Comparison of ENCODE assay signal across 9 mouse cellular contexts in genomic region chr12:75772424-75773034, GRCm38 (mm10). TPM values are rescaled to one million over a fixed set of nuclear protein-coding genes. Genes with fewer than 3 reads are reported as not detected.
DNase-seq lines count a peak whose midpoint lies in the region; ATAC-seq and TF ChIP-seq lines count a peak whose summit lies in the region.
"Had no signal": no experiment of that assay in that cellular context is flagged by ENCODE, and none has a peak within 500 bp of the region (broad histone marks: within the 10 kb centered on the region; RNA-seq: fewer than 3 reads in every experiment).

No protein-coding gene starts in this region.

- no peak overlapping the region for H3K4me2 ChIP-seq in liver, embryonic 13.5 days
- H3K4me2 ChIP-seq: hindbrain, embryonic 15.5 days had no signal

- ATAC-seq in liver, embryonic 13.5 days (ENCODE audit: low read depth), result no peak

- H3K27ac ChIP-seq in cortical plate, adult 2 months (ENCODE audit: insufficient read depth, low read length), result no peak overlapping the region
- H3K27ac ChIP-seq in liver, embryonic 13.5 days, result no peak overlapping the region
- H3K27ac ChIP-seq: hindbrain, embryonic 15.5 days had no signal

- DNase-seq in right cerebral cortex, adult 18-20 months, result peak; percentile 15
- no peak for DNase-seq in right cerebral cortex, postnatal 36 days (ENCODE audit: low spot score in 2 of 2)
- DNase-seq in adipocyte (ENCODE audit: low spot score), result peak; percentile 71
- peak; percentile 78 for DNase-seq in induced T-regulatory cell, adult 2 months (ENCODE audit: low read depth)
- DNase-seq in liver, embryonic 13.5 days, result peak; percentile 25
- DNase-seq in retina, postnatal 7 days (ENCODE audit: low read depth, low spot score), result peak; percentile 24
- peak; percentile 42 to 54 for DNase-seq in urinary bladder, postnatal 36 days (ENCODE audit: low spot score in 2 of 2)

- 13% methylated on average over 3 of the region's 3 CpGs for WGBS in liver, embryonic 13.5 days (ENCODE audit: insufficient replicate concordance)

- H3K27me3 ChIP-seq in liver, embryonic 13.5 days, result no peaks in the 10 kb centered on the region
- H3K27me3 ChIP-seq: hindbrain, embryonic 15.5 days had no signal

- peak; percentile 72 for TF ChIP-seq CTCF in cortical plate, adult 2 months (IDR thresholded peaks at IDR 0.05; ENCODE audit: extremely low read depth, insufficient read depth, low read length)

- no peaks in the 10 kb centered on the region for H3K9me3 ChIP-seq in liver, embryonic 13.5 days (replicated peaks)
- H3K9me3 ChIP-seq: hindbrain, embryonic 15.5 days had no signal

- no peaks in the 10 kb centered on the region for H3K4me1 ChIP-seq in cortical plate, adult 2 months (ENCODE audit: control insufficient read depth, insufficient read depth, low read length)
- H3K4me1 ChIP-seq in liver, embryonic 13.5 days (replicated peaks), result 0 out of 2 replicates have a peak, but pooled peaks cover 6% of the 10 kb centered on the region
- H3K4me1 ChIP-seq: hindbrain, embryonic 15.5 days had no signal

- TF ChIP-seq POLR2A in cortical plate, adult 2 months (IDR thresholded peaks at IDR 0.05; ENCODE audit: extremely low read depth, insufficient read depth, low read length), result no peak

- H3K9ac ChIP-seq in liver, embryonic 13.5 days, result no peak overlapping the region
- H3K9ac ChIP-seq: hindbrain, embryonic 15.5 days had no signal

- no peak overlapping the region for H3K4me3 ChIP-seq in cortical plate, adult 2 months (ENCODE audit: insufficient read depth, low read length)
- H3K4me3 ChIP-seq in liver, embryonic 13.5 days (replicated peaks), result no peak overlapping the region
- H3K4me3 ChIP-seq: hindbrain, embryonic 15.5 days had no signal

- H3K36me3 ChIP-seq in liver, embryonic 13.5 days, result no peaks in the 10 kb centered on the region
- H3K36me3 ChIP-seq: hindbrain, embryonic 15.5 days had no signal

RNA-seq across cellular contexts. Expression of gene Sgpp1, which starts 37.0 kb away (rescaled TPM):
- 27.0 and 28.1 TPM in 2 replicates for polyA plus RNA-seq in cortical plate, adult 2 months (2012; rRNA removed)
- 11.1 and 15.2 TPM in 2 replicates for polyA plus RNA-seq in liver, embryonic 13.5 days (2015; fragmentation: Nextera tagmentation; extraction: Ambion mirVana)

RNA-seq across cellular contexts. Expression of gene Syne2, which starts 45.4 kb away (rescaled TPM):
- 20.6 and 21.9 TPM in 2 replicates for polyA plus RNA-seq in cortical plate, adult 2 months (2012; rRNA removed)
- polyA plus RNA-seq in liver, embryonic 13.5 days (2015; fragmentation: Nextera tagmentation; extraction: Ambion mirVana), result 4.9 and 5.1 TPM in 2 replicates

Comparison
In these comparisons a context has a peak if more than half of its experiments do, and no peak if none do; other contexts are left out.
1. DNase-seq: peak in right cerebral cortex, adult 18-20 months (single experiment), adipocyte (single experiment), induced T-regulatory cell, adult 2 months (single experiment), liver, embryonic 13.5 days (single experiment), retina, postnatal 7 days (single experiment) and urinary bladder, postnatal 36 days (2 of 2); none in right cerebral cortex, postnatal 36 days (0 of 2).